Mouse (Mus musculus): ENCODE data around the gene Asb11. TPM values are rescaled to one million over a fixed set of nuclear protein-coding genes. Genes with fewer than 3 reads are reported as not detected.

The Asb11 gene
- polyA plus RNA-seq, 1 experiment from 2014 or later, result 0.13 TPM

- no peak for ATAC-seq (replicated peaks)
- Histone ChIP-seq H3K27me3 (no peaks in the 10 kb centered on the region), H3K4me2 (replicated peaks) (no peak overlapping the region), H3K4me1 (peaks cover 11% of the 10 kb centered on the region), H3K27ac (replicated peaks) (no peak overlapping the region), H3K9ac (replicated peaks) (no peak overlapping the region), H3K4me3 (no peak overlapping the region), H3K9me3 (no peaks in the 10 kb centered on the region), H3K36me3 (peaks cover 3% of the 10 kb centered on the region; the same call in 1 of the 2 replicates)
- WGBS, result 85% methylated on average over 1 of the region's 1 CpGs
Observed at GRCm38 (mm10) chrX:164424821-164425220, 12.0 kb upstream of the Asb11 start.

GRCm38 (mm10) chrX:164427295-164427694, 9.5 kb upstream of the Asb11 start:
- 95% methylated on average over 4 of the region's 4 CpGs for WGBS
- H3K27ac ChIP-seq (replicated peaks), result no peak overlapping the region
- no peaks in the 10 kb centered on the region for H3K4me1 ChIP-seq
- H3K4me3 ChIP-seq, result no peak overlapping the region
- peaks cover 9% of the 10 kb centered on the region; the same call in 1 of the 2 replicates for H3K36me3 ChIP-seq
- no peaks in the 10 kb centered on the region for H3K27me3 ChIP-seq
- H3K9ac ChIP-seq (replicated peaks), result no peak overlapping the region
- no peak for ATAC-seq (replicated peaks)
- H3K4me2 ChIP-seq (replicated peaks), result no peak overlapping the region
- H3K9me3 ChIP-seq, result no peaks in the 10 kb centered on the region

- peaks cover 9% of the 10 kb centered on the region; the same call in 1 of the 2 replicates for H3K36me3 ChIP-seq
- no peak overlapping the region for H3K4me3 ChIP-seq
- H3K4me2 ChIP-seq (replicated peaks), result no peak overlapping the region
- no peak overlapping the region for H3K27ac ChIP-seq (replicated peaks)
- no peak for ATAC-seq (replicated peaks)
- no peaks in the 10 kb centered on the region for H3K27me3 ChIP-seq
- no peak overlapping the region for H3K9ac ChIP-seq (replicated peaks)
- WGBS, result 90% methylated on average over 2 of the region's 2 CpGs
- no peaks in the 10 kb centered on the region for H3K4me1 ChIP-seq
- H3K9me3 ChIP-seq, result no peaks in the 10 kb centered on the region
Observed at GRCm38 (mm10) chrX:164428224-164428623, 8.6 kb upstream of the Asb11 start.

GRCm38 (mm10) chrX:164430621-164431020, 6.2 kb upstream of the Asb11 start:
- H3K4me3 ChIP-seq, result no peak overlapping the region
- WGBS, result 90% methylated on average over 6 of the region's 6 CpGs
- ATAC-seq (replicated peaks), result no peak
- H3K27me3 ChIP-seq, result no peaks in the 10 kb centered on the region
- H3K27ac ChIP-seq (replicated peaks), result no peak overlapping the region
- H3K36me3 ChIP-seq, result peaks cover 9% of the 10 kb centered on the region; the same call in 1 of the 2 replicates
- H3K4me1 ChIP-seq, result no peaks in the 10 kb centered on the region
- no peak overlapping the region for H3K9ac ChIP-seq (replicated peaks)
- no peak overlapping the region for H3K4me2 ChIP-seq (replicated peaks)
- no peaks in the 10 kb centered on the region for H3K9me3 ChIP-seq

GRCm38 (mm10) chrX:164431133-164431532, 5.7 kb upstream of the Asb11 start:
- Histone ChIP-seq H3K4me1 (no peaks in the 10 kb centered on the region), H3K9me3 (no peaks in the 10 kb centered on the region), H3K4me2 (replicated peaks) (no peak overlapping the region), H3K9ac (replicated peaks) (no peak overlapping the region), H3K36me3 (peaks cover 9% of the 10 kb centered on the region; the same call in 1 of the 2 replicates), H3K27me3 (no peaks in the 10 kb centered on the region), H3K4me3 (no peak overlapping the region), H3K27ac (replicated peaks) (no peak overlapping the region)
- WGBS, result 92% methylated on average over 2 of the region's 2 CpGs
- ATAC-seq (replicated peaks), result no peak

- ATAC-seq (replicated peaks), result no peak
- Histone ChIP-seq H3K36me3 (peaks cover 9% of the 10 kb centered on the region; the same call in 1 of the 2 replicates), H3K27ac (replicated peaks) (no peak overlapping the region), H3K4me3 (no peak overlapping the region), H3K27me3 (no peaks in the 10 kb centered on the region), H3K9ac (replicated peaks) (no peak overlapping the region), H3K4me1 (no peaks in the 10 kb centered on the region), H3K9me3 (no peaks in the 10 kb centered on the region), H3K4me2 (replicated peaks) (no peak overlapping the region)
- WGBS, result 93% methylated on average over 6 of the region's 6 CpGs
Observed at GRCm38 (mm10) chrX:164431541-164431940, 5.3 kb upstream of the Asb11 start.

GRCm38 (mm10) chrX:164432682-164433081, 4.1 kb upstream of the Asb11 start:
- Histone ChIP-seq H3K36me3 (peaks cover 9% of the 10 kb centered on the region; the same call in 1 of the 2 replicates), H3K4me3 (no peak overlapping the region), H3K4me2 (replicated peaks) (no peak overlapping the region), H3K27ac (replicated peaks) (no peak overlapping the region), H3K4me1 (no peaks in the 10 kb centered on the region), H3K9me3 (no peaks in the 10 kb centered on the region), H3K9ac (replicated peaks) (no peak overlapping the region), H3K27me3 (no peaks in the 10 kb centered on the region)
- ATAC-seq (replicated peaks), result no peak
- 96% methylated on average over 9 of the region's 9 CpGs for WGBS

- H3K9me3 ChIP-seq, result no peaks in the 10 kb centered on the region
- H3K27ac ChIP-seq (replicated peaks), result no peak overlapping the region
- H3K4me3 ChIP-seq, result no peak overlapping the region
- H3K27me3 ChIP-seq, result no peaks in the 10 kb centered on the region
- H3K4me2 ChIP-seq (replicated peaks), result no peak overlapping the region
- H3K9ac ChIP-seq (replicated peaks), result no peak overlapping the region
- no peaks in the 10 kb centered on the region for H3K4me1 ChIP-seq
- no peaks in the 10 kb centered on the region for H3K36me3 ChIP-seq
- no peak for ATAC-seq (replicated peaks)
- WGBS, result 84% methylated on average over 7 of the region's 7 CpGs
Observed at GRCm38 (mm10) chrX:164439462-164439861, 2.7 kb downstream of the Asb11 start.

- H3K4me1 ChIP-seq, result no peaks in the 10 kb centered on the region
- no peak for ATAC-seq (replicated peaks)
- no peak overlapping the region for H3K9ac ChIP-seq (replicated peaks)
- no peaks in the 10 kb centered on the region for H3K27me3 ChIP-seq
- 49% methylated on average over 2 of the region's 2 CpGs for WGBS
- H3K4me2 ChIP-seq (replicated peaks), result no peak overlapping the region
- no peaks in the 10 kb centered on the region for H3K36me3 ChIP-seq
- no peak overlapping the region for H3K27ac ChIP-seq (replicated peaks)
- no peaks in the 10 kb centered on the region for H3K9me3 ChIP-seq
- H3K4me3 ChIP-seq, result no peak overlapping the region
Observed at GRCm38 (mm10) chrX:164440140-164440539, 3.3 kb downstream of the Asb11 start.

GRCm38 (mm10) chrX:164440703-164441102, 3.9 kb downstream of the Asb11 start:
- Histone ChIP-seq H3K27ac (replicated peaks) (no peak overlapping the region), H3K4me2 (replicated peaks) (no peak overlapping the region), H3K36me3 (no peaks in the 10 kb centered on the region), H3K9ac (replicated peaks) (no peak overlapping the region), H3K4me3 (no peak overlapping the region), H3K27me3 (no peaks in the 10 kb centered on the region), H3K9me3 (no peaks in the 10 kb centered on the region), H3K4me1 (no peaks in the 10 kb centered on the region)
- 86% methylated on average over 3 of the region's 3 CpGs for WGBS
- no peak for ATAC-seq (replicated peaks)

GRCm38 (mm10) chrX:164441306-164441705, 4.5 kb downstream of the Asb11 start:
- no peaks in the 10 kb centered on the region for H3K4me1 ChIP-seq
- H3K4me2 ChIP-seq (replicated peaks), result no peak overlapping the region
- H3K4me3 ChIP-seq, result no peak overlapping the region
- H3K36me3 ChIP-seq, result no peaks in the 10 kb centered on the region
- no peak for ATAC-seq (replicated peaks)
- H3K27me3 ChIP-seq, result no peaks in the 10 kb centered on the region
- no peak overlapping the region for H3K9ac ChIP-seq (replicated peaks)
- WGBS, result 88% methylated on average over 3 of the region's 3 CpGs
- no peak overlapping the region for H3K27ac ChIP-seq (replicated peaks)
- H3K9me3 ChIP-seq, result no peaks in the 10 kb centered on the region

- no peak overlapping the region for H3K4me3 ChIP-seq
- no peak overlapping the region for H3K27ac ChIP-seq (replicated peaks)
- WGBS, result 87% methylated on average over 12 of the region's 12 CpGs
- H3K27me3 ChIP-seq, result no peaks in the 10 kb centered on the region
- no peak for ATAC-seq (replicated peaks)
- no peak overlapping the region for H3K9ac ChIP-seq (replicated peaks)
- H3K36me3 ChIP-seq, result no peaks in the 10 kb centered on the region
- no peak overlapping the region for H3K4me2 ChIP-seq (replicated peaks)
- H3K9me3 ChIP-seq, result no peaks in the 10 kb centered on the region
- no peaks in the 10 kb centered on the region for H3K4me1 ChIP-seq
Observed at GRCm38 (mm10) chrX:164445601-164446000, 8.8 kb downstream of the Asb11 start.

GRCm38 (mm10) chrX:164446106-164446551, 9.3 kb downstream of the Asb11 start:
- no peak for ATAC-seq (replicated peaks)

More at GRCm38 (mm10) chrX:164446106-164446551, 9.3 kb downstream of the Asb11 start:
- Histone ChIP-seq H3K9me3 (no peaks in the 10 kb centered on the region), H3K4me3 (no peak overlapping the region), H3K9ac (replicated peaks) (no peak overlapping the region), H3K36me3 (no peaks in the 10 kb centered on the region), H3K4me1 (no peaks in the 10 kb centered on the region), H3K27ac (replicated peaks) (no peak overlapping the region), H3K4me2 (replicated peaks) (no peak overlapping the region), H3K27me3 (no peaks in the 10 kb centered on the region)
- WGBS, result 85% methylated on average over 10 of the region's 10 CpGs
